Mouse (Mus musculus): ENCODE measurements around the gene Ranbp9.

Gene Ranbp9

DNA sequence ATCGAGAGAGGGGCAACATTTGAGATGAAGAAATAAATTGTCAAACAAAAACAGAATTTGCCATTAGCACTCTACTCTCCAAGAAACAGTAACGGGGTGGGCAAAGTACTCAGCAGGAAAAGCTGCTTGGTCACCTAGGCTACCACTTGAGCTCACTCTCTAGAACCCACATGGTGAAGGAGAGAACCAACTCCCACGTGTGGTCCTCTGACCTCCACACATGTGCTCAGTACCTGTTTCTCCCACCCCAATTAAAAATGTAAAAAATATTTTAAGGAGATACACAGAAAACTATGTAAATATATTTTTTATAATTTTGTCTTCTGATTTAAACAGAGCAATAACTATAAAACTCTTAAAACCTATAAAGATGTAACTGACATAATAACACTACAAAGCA is 33.4 kb downstream of the Ranbp9 start:
- no peak for DNase-seq

DNA sequence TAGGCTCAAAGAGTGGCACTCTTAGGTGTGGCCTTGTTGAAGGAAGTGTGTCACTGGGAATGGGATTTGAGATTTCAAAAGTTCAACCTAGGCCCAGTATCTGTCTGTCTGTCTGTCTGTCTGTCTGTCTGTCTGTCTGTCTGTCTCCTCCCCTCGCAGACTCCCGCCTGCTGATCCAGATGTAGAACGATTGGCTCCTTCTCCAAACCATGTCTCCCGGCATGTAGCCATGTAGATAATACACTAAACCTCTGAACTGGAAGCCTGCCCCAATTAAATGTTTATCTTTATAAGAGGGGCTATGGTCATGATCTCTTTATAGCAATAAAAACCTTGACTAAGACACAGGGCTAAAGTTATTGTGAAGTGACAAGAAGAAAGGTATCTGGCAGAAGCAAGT is 35.3 kb downstream of the Ranbp9 start:
- DNase-seq: no peak

DNA sequence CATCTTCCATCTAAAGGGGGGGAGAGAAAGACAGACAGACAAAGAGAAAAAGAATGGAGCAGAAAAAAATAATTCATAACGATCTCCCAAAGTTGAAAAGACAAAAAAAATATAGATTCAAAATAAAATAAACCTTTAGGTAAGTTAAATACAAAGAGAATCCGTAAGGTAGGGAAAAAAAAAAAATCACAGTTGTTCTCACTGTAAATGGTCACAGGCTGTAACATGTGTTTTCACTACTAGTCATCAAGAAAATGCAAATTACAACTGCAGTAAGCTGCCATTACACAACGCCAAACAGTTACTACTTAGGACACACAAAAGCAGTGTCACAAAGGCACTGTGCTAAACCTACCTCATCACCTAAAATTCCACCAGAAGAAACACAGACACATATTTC is 36.4 kb downstream of the Ranbp9 start:
- no peak for DNase-seq

DNA sequence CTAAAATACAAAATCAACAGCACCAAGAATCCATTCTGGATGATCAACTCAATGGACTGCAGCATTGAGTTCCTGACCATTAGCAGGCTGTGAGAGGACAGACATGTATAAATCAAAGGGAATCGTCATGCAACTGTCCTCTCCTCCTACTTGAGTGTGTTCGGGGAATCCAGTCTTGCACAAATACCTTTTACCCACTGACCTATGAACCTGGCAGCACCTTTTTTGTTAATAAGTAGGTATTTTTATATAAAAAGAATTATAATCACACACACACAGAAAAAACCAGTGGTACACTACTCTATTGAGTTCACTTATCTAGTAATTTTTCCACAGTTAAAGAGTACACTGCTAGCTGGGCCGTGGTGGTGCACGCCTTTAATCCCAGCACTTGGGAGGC is 37.4 kb downstream of the Ranbp9 start:
- DNase-seq: no peak

DNA sequence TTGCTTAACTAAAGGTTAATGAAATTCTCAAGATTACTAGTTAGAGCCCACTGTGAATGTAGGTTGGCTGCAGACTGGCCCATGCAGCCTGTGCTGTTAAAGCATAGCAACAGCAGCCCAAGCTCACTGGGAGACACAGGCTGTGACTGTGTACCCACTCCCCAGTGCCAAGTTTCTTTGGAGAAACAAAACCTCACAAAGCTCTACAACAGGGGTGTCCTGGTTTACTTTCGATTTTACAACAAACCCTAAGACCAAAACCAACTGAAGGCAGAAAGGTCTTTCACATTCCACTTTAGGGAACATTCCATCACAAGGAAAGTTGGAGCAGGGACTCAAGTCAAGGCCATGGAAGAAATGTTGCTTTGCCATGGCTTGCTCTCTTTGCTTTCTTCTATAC is 38.5 kb downstream of the Ranbp9 start:
- no peak for DNase-seq

DNA sequence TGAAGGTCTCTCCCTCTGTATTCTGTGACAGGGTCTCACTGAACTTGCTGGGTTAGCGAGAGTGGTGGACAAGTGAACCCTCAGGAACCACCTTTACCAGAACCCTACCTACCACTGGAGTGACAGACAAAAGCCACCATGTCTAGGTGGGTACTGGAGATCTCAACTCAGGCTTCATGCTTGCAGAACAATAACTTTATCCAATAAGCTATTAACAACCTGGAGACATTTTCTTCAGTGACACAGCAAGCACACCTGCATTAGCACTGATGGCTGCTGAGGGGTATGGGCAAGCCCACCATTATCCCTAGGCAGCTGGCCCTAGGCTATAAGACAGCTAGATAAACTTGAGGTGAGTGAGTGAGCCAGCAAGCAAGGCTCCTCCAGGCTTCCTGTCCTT is 40.7 kb downstream of the Ranbp9 start:
- no peak for DNase-seq

DNA sequence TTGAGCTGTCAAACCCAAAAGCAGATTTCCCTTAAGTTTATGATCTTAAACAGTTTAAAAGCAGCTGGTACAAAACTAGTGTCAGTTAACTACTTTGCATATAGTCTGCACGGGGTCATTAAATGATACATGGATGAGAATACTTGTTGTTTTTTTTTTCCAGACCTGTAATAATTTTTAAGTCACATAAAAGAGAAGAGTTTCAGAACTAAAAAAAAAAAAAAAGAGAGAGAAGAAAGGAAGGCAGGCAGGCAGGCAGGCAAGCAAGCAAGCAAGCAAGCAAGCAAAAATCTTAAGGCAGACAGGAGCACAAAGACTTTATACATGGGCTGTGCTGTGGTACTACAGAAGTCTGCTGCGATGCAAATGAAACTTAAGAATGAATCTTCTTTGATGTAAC is 47.7 kb downstream of the Ranbp9 start:
- DNase-seq: no peak

GRCm38 (mm10) chr13:43428436-43428835 is 52.6 kb downstream of the Ranbp9 start:
- no peak for DNase-seq

- DNase-seq: no peak
Observed at GRCm38 (mm10) chr13:43415249-43415648, 65.8 kb downstream of the Ranbp9 start.

DNA sequence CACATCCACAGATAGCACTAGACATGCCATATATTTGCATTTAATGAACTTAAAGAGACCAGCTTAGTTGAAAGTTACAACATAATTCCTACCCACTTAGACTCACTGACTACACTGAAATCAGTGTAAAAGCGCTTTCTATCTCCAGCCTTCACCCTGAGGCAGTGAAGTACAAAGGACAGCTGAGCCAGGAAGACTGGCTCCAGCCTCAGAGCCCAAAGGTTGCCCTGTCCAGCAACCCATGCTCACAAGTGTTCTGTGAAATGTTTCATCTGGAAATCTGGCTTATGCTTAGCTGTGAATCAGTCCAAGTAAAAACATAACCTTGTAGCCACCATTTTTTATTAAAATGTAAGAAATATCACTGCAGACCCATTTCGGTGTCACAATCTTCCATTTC is 67.5 kb downstream of the Ranbp9 start:
- DNase-seq: no peak

DNA sequence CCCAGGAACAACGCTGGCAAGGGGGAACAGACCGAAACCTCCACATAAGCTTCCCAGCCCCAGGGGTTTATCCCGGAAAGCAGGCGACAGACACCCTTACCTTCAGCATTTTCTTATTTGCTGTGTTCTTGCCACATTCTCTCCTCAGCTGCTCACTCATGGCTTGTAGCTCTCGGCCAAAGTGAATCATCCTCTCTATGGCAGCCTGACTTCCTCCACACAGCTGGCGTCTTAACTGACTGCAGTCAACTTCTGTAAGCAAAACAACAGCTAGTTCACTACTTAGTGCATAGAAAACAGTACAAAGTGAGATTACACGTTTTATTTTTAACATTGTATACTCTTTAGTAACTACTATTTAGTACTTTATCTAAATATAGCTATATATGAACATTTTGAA is 68.8 kb downstream of the Ranbp9 start:
- DNase-seq: no peak

DNA sequence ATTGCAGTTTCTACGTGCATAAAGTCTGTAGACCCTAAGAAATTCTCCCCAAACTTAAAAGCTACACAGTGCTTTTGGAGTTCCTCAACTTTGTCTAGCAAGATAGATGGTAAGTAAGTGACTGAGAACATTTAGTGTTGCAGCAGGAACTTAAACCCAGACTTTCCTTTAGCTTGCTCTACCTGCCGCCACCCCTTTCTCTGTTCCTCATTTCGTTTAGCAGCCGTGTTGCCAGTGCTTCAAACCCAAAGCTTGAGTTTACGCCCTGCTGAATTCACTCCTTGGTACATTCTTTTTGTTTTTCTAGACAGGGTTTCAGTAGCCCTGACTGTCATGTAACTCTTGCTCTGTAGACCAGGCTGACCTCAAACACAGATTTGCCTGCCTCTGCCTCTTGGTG is 81.5 kb downstream of the Ranbp9 start:
- DNase-seq: no peak

DNA sequence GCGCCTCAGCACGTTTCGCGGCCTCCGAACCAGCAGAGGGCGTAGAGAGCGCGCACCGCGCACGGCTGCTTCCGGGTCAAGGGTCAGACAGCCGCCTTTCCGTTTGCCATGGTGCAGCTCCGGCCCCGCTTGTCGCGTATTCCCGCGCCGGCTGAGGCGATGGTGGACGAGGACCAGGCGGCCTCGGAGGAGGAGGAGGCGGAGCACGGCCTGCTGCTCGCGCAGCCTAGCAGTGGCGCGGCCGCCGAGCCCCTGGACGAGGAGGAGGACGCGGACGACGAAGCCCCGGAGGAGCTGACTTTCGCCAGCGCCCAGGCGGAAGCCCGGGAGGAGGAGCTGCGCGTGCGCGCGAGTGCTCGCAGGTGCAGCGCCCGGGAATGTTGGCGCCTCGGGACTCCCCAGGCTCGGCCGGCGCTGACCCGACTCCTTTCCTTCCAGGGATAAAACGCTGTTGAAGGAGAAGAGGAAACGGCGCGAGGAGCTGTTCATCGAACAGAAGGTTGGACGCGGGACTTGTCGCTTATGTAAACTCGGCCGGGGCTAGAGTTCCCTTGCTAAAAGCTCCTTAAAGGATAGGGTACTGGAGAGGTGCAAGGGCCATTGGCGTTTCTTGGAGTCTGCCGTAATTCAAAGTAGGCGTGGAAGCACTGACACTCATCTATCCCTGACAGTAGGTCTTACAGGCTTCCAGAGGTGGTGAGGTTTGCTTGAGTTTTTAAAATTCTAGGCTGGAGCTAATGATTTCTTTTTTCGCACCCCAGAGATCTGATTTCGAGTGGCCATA is 82.6 kb downstream of the Ranbp9 start, which contains the start of gene Nol7:
Gene Nol7 (plus strand): TSS at position 94 of the 784 bp plus-strand sequence.
- DNase-seq: peak; percentile 92 to 95

- no peak for DNase-seq
Observed at GRCm38 (mm10) chr13:43397700-43398296, 83.3 kb downstream of the Ranbp9 start.

GRCm38 (mm10) chr13:43385321-43385720 is 95.8 kb downstream of the Ranbp9 start:
- no peak for DNase-seq

DNA sequence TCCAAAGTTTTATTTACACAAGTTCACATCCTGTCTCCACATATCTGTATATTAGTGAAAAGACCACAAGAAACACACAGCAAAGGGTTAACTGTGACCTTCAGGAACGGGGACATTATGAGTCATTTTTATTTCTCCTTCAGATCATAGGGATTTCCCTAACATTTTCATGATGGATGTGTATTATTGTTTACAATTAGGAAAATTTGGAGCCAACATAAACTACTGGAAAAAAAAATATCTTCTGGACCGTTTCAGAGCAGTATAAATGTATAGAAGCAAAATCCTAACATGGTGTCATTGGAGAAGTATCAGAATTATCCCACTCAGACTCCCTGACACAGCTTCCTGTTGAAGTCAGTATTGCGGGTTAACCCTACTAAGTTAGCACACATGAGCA is 101.1 kb downstream of the Ranbp9 start:
- DNase-seq: no peak

DNA sequence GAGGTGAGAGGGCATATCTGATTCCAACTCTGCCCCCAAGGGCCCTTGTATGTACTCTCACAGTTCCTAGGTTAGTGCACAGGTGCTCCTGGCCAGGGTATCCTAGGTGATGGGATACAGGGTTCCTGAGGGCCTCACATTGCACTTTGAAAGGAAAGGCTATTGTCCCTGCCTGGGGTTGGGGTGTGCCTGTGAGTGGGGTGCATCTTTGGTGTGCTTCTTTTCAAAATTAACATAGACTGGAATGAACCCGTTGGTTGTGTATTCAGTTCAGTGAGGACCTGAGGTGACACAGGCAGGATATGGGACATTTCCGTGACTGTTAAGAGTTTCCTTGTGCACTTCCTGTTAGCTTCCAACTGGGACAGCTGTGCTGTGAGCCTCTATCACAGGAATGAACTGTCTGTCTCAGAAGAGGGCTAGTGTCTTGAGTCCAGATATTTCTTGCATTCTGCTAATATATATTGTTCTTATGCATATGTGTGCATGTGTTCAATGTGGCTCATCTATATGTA is 106.1 kb downstream of the Ranbp9 start:
- no peak for DNase-seq

- no peak for DNase-seq
Observed at GRCm38 (mm10) chr13:43374205-43374604, 106.9 kb downstream of the Ranbp9 start.

GRCm38 (mm10) chr13:43372892-43373291 is 108.2 kb downstream of the Ranbp9 start:
- DNase-seq: no peak

DNA sequence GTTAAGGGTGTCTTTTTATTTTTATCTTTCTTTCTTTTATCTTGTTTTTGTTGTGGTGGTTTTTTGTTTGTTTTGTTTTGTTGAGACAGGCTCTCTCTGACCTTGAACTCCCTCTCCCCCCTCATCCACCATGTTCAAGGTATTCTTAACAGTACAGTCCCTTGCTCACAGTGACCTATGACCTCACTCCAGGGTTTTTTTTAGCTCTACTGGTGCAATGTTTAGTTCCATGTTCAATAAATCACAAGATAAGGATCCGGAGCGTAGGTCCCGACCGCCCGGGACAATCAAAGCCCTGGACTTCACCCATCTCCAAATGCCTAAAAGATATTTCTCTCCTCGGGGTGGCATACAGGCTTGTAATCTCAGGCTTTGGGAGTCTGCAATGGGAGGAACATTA is 111.0 kb downstream of the Ranbp9 start:
- DNase-seq: no peak

DNA sequence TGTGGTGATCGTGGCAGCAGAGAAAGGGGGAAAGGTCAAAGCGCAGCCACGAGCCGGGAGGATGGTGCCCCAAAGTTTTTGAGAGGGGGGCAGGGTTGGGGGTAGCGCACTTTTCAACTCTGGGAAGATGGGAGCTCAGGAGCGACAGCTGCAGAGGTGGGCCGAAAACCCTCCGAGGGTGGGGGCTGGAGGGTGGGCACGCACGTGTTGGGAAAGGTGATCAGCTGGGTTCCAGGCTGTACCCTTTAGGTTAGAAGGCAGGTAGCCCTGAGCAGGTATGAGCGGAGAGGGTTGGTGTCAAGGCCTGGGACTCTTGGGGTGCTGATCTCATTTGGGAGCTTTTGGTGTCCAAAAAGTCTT is 115.3 kb downstream of the Ranbp9 start:
- DNase-seq: no peak

- DNase-seq: peak; percentile 97 to 98
Observed at GRCm38 (mm10) chr13:43364985-43365824, 115.9 kb downstream of the Ranbp9 start, which contains the start of gene Sirt5. Sirt5 (plus strand) TSS chr13:43365496.

DNA sequence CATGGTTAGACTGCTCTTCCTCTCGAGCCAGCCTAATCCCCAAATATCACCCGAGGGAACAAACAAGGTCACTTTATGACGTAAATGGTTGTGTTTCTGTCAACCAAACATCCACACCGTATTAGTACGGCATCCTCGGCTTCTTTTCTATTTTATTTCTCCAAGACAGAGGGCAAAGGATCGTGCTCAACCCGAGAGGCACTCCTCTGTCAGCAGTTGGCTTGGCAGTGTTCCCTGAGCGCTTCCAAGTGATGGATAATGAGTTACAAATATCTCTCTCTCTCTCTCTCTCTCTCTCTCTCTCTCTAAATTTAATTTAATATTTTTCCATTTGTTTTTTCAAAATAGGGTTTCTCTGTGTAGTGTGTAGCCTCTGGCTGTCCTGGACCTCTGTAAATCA is 118.7 kb downstream of the Ranbp9 start:
- no peak for DNase-seq

DNA sequence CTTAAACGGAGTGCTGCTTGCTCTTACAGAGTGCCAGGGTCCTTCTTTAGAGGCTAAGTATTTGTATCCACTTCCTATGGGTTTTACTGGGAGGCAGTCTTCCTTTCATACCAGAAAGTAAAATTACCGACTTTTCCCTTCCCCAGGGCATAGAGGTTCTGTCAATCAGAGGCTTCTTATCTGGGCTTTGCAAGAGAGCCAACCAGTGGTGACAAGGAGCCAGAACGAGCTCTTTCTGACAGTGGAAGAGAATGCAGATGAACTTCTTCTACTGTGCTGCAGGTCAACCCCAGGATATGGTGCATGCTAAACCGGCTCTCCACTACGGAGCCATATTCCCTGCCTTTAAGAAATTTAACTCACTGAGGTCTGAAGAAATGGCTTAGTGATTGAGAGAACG is 120.5 kb downstream of the Ranbp9 start:
- DNase-seq: no peak

All from thymus, postnatal 36 days (tissue).